Mouse (Mus musculus) natural killer cell, adult 2 months (primary cell): ENCODE data around the gene Ly6g6e.

Experiments used
- DNase-seq, 2 experiments: peaks; one replicate each; pipeline ENCODE4 v3.0.0; 2022; ENCODE audit warnings: low spot score in 2 of 2

Ly6g6e gene

DNA sequence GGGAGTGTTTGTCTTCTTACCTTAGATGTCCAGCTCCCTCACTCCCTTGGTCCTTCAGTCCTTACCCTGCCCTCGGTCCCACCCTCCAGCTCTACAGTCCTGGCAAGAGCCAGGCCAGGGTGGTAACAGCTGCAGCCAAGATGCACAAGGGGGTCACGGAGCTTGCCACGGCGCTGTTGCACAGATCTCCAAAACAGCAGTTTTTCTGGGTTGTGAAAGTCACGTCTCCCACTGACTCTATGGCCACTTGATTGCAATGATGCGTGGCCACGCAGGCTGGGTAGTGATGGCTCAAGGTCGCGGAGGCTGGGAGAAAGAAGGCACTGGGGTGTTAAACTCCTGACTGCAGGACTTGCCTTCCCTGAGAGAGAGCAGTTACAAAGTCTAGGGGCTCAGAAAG, 5.2 kb upstream of the Ly6g6e start:
- no peak for DNase-seq

DNA sequence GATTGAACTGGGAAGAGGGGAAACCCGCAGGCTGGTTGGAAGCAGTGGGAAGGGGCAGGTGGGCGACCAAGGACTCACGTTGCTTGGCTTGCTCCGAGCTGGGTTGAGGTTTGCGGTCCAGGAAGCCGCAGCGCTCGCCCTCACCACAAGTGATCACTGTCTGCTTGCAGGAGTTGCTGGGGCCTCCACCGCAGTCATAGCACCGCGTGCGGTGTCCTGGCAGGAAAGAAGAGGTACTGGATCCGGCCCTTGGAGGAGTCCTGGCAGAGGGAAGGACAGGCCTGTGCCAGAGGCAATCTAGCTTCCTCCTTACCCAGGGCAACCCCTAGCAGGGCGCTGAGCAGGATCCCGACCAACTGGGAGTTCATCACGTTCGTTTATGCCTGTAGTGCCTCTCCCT, 2.6 kb upstream of the Ly6g6e start:
- no peak for DNase-seq

DNA sequence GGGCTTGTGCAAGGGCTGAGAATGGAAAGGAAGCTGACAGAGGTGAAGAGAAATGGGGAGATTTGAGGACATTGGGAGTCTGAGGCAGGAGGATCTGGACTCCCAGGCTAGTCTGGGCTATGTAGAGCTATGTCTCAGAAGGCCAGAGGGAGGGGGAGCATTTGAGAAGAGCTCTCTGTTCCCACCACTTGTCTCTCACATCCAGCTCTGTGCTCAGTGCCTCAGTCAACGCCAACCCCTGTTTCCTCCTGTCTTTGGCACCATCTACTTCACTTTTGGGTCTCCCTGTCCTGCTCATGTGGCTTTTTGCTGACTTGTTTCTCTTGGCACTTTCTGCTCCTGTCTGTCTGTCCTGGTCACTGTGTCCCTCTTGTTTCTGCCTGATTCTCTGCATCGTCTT, 583 bp downstream of the Ly6g6e start:
- no peak for DNase-seq

DNA sequence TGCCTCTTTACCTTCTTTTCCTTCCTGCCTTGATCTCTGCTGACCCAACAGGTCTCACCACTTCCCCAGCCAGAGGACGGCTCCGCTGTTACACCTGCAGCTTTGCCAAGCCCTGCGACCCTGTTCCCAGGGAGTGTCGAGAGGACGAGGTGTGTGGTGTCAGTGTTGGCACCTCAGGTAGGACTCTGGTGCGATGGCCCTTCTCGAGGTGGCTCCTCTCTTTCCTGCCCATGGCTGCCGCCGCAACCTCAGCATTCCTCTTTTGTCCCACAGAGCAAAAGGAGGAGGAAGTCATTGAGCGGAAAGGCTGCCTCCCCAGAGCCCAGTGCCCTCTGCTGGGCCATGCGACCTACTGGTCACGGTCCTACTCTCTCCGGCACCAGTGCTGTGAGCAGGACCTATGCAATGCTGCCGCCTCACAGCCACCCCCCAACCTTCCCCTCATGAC, 1.1 kb downstream of the Ly6g6e start, which contains the start of gene Ly6g6d:
Ly6g6d (minus strand) TSS at position 280 of the 448 bp plus-strand sequence.
- no peak for DNase-seq

DNA sequence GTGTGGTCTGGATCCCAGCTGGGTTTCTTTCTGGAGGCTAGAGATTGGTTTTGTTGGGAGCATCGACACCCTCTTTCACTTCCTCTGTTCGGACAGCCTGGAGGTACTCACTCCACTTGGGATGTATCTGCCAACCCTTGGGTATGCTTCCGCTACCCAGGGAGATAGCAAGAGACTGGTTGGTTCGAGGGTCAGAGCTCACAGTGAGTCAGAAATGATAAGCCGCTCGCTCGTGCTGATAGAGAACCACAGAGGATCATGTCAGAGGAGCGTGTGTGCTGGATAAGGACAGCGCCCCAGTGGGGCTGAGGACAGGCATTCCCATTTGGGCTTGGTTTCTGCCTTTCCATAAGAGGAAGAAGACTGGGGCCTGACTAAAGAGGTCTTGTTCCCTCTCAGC, 3.1 kb downstream of the Ly6g6e start:
- DNase-seq: no peak

DNA sequence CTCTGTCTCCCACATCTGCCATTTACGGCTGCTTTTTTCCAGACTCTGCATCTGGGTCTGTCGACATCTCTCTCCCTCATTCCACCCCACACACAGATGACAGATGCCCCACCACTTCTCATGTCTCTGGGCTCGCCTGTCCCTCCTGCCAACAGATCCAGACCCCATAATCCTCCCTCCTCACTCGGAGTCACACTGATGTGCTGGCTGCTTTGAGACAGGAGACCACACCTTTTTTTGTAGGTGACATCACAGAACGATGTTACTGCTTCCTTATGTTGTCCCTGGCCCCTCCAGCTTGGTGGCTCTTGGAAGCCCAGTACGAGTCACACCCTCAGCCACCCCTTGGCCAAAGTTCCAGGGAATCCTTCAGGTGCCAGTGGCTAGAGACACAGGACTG, 3.5 kb downstream of the Ly6g6e start:
- no peak for DNase-seq

DNA sequence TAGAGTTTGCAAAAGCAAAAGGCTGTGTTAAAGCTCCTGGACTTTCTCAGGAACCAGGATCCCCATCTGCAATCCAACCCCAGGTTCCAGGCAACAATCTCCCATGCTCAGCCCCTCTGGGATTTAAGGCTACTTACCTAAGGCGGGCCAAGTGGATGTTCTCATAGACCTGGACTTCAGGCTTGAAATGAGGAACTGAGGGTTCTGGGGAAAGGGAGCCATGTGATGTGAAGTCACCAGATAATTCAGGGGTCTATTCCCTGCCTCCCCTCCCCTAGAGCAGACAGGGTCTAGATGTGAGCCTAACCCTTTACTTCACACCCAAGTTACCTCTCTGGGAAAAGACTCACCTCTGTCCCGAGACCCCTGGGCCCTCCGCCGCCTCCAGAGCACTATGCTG, 4.0 kb downstream of the Ly6g6e start:
- DNase-seq: no peak

DNA sequence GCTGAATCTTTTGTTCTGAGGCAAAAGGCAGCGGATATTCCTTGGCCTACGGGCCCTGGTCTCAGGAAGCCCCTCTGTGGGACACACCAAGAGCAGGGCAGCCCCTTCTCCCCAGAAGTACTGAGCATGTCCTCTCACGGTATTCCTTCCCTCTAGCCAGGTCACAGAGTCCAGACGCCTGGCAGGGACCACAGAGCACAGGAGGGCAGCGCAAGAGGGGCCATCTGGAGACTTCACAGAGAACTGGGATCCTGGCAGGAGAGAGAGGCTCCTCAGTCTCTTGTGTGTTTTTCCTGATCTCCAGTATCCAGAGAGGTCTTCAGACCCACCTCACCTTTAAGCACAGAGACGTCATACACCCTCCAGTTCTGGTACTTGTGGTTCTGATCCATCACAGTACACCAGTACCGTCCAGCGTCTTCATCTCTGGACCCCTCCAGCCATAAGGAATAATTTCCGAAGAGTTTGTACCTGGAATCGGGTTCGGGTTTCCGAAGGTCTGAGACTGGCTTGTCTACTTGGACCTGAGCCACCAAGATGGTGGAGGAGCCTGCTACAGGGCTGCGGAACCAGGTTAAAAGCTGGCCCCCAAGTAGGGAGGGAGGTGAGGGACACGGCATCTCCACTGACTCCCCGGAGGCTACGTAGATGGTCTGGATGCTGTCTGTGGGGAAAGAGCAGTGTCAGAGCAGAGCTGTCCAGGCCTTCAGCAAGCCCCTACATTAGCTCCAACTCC, 6.3 kb downstream of the Ly6g6e start:
- no peak for DNase-seq

DNA sequence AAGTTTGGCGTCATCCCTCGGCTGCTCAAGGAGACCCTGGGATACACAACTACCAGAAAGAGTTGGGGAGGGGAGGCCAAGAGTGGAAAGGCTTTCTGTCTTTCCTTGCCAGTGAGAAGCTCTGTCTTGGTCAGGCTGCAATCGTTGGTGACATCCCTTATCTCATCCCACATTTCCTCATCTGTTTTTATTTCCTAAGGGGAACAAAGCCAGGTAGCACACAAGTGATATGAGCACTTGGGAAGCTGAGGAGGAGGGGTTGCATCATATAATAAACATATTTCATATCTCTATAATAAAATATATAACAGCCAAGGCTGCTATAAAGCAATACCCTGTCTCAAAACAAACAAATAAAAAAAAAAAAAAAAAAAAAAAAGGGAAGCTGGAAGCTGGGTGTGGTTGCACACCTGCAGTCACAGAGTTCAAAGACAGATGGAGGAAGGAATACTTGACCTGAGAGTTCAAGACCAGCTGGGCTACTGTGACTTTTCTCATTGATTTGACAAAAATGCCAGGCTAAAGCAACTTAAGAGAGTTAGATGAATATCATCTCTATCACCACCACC, 7.3 kb downstream of the Ly6g6e start:
- DNase-seq: no peak

DNA sequence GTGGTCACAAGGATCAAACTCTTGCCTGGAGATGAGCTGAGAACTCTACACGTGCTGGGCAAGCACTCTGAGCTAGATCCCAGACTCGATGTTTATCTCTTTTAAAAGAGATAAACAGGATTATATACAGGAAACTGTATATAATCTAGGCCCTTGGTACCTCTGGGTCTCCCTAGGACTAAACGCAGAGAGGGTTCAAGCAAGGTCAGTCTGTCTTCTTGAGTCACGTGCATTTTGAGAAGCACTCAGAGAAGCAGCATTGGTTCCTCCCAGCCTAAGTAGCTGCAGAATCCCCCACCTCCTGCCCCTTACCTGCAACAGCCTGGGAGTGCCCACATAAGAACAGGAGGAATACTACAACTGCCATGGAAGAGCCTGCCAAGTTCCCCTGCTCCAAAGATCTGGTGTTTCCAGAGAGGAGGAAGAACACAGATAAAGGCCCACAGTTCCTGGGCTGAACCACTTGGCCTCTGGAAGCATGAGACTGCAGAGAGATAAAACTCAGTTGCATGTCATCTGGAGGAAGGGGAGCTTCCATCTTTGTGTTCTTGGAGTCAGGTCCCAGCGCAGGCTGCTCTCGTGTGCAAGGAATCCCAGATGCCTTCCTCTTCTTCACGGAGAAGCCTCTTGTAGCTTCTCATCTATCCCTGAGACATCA, 8.6 kb downstream of the Ly6g6e start, which contains the start of gene Ly6g6f:
Ly6g6f (minus strand) TSS at position 403 of the 658 bp plus-strand sequence.
- no peak for DNase-seq

DNA sequence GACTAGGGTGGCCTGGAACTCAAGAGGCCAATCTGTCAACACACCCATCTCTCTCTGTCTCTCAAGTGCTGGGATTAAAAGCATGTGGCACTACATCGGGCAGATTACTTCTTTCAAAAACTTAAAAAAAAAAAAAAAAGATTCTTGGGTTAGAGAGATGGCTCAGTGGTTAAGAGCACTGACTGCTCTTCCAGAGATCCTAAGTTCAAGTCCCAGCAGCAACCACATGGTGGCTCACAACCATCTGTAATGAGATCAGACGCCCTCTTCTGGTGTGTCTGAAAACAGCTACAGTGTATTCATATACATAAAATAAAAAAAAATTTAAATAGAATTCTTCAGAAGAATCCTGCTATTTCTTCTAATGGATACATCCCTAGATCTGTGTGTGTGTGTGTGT, 11.4 kb downstream of the Ly6g6e start:
- no peak for DNase-seq

DNA sequence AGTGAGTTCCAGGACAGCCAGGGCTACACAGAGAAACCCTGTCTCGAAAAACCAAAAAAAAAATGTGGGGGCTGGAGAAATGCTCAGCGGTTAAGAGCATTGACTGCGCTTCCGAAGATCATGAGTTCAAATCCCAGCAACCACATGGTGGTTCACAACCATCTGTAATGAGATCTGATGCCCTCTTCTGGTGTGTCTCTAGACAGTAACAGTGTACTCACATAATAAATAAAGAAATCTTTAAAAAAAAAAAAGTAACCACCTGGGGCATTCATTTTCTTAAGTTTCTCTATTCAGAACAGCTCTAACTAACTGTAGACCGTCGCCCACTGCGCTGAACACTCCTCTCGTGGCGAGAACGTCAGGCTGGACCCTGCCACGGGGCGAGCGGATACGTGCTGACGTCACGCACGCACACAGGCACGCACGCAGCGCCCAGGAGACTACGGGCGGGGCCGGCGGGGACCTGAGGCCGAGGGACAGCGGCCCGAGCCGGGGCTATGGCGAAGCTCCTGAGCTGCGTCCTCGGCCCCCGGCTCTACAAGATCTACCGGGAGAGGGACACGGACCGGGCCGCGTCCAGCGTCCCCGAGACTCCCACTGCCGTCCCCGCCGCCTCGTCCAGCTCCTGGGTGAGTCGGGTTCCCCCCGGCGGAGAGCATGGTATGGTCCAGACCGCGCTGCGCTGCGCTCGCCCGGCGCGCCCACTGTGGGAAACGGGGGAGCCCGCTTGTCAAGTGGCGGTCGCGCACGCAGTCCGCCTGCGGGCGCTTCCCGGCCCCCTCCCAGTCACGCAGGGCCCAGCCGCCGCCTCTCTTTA, 12.3 kb downstream of the Ly6g6e start, which contains the start of gene Abhd16a:
Abhd16a (plus strand) TSS at position 439 of the 820 bp plus-strand sequence.
- peak; percentile 92 to 94 for DNase-seq

DNA sequence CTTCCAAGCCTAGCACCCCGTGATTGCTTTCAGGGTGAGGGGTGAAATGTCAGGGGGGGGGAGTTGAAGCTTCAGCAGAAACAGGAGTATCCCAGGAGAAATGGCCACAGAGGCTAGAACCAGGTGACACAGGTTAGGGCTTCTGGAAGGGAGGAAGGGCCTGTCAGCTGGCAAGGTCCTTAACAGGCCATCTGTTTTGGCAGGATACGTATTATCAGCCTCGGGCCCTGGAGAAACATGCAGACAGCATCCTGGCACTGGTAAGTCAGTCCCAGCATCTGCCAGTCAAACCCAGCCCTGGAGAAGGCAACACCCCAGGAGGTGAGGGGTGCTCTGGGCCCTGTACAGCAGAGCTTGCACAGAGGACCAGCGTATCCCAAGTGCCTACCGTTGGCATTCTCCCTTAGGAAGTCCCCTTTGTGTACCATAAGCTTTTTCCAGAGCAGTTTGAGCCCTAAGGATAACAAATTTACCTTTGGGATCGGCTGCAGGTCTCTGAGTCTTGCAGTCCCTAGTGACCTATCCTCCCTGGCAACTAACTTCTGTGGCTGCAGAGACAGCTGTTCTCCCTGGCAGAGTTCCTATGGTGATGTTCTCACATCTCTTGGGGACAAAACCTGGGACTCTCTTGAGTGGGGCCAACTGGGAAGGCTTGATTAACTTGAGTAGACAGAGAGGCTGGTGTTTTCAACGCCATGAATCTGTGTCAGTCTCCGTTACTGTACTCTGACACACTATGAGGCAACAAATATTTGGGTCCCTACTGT, 13.6 kb downstream of the Ly6g6e start:
- no peak for DNase-seq

DNA sequence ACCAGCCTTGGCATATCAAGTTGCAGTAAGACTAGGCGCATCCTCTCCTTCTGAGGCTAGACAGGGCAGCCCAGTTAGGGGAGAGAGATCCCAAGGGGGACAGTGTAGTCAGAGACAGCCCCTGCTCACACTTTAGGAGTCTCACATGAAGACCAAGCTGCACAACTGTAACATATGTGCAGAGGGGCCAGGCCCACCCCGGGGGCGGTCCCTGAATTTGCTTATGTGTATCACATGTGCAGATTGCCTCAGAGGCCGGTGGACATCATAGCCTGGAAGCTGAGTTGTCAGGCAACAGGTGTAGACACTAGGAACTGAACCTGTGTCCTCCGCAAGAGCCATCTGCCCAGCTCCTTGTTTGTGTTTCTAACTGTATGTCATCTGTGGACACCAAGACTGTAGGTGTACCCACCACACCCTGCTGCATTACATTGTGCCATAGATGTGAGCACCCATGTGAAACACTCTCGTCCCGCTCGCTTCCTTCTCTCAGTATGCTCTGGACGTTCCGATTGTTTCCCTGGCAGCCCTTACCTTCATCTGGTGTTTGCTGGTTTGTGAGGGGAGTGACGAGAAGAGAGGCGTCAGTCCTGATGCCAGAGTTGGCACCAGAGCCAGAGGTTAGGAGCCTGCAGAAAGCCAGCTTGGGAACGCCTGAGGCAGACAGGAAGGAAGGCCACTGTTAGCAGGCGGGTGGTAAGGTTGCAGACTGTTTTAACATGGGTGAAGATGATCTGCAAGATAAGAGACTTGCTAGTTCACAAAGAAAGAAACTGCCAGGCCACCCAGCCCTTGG, 15.9 kb downstream of the Ly6g6e start:
- DNase-seq: no peak

DNA sequence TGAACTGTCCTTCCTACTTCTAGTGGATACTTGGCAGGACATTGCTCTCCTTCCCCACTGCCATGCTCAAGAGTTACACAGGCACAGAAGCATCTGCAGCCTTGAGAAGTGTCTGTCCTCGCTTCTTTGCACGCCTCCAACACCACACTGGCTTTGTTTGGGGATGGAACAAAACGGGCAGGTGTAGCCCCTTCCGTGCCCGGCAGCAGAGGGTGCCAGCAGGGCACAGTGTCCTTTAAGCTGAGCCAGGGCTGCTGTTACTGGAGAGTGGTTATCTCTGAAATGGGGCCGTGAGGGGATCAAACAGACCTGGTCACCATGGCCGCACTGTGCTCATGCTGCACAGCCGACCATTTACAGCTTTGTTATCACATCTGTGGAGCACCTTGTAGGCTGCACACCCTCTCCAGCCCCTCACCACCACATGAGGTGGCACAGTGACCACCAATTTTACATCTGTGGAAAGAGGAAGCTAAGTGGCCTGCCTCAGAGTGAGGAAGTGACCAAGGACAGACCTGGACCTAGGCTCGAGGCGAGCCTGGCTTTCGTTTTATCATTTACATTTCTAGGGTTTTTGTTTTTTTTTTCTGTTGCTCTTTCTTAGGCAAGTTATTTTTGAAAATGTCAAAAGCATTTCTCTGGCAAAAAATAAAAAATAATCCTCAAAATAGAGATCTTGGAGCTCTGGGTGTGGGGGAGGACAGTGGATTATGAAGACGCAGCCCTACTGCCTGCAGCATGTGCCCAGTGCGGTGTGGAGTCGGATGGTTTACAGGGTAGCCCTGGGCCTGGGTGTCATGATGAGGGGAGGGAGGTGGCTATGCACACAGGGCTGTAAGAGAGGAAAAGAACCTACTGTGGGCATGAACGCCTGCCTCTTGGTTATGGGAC, 18.0 kb downstream of the Ly6g6e start:
- no peak for DNase-seq

DNA sequence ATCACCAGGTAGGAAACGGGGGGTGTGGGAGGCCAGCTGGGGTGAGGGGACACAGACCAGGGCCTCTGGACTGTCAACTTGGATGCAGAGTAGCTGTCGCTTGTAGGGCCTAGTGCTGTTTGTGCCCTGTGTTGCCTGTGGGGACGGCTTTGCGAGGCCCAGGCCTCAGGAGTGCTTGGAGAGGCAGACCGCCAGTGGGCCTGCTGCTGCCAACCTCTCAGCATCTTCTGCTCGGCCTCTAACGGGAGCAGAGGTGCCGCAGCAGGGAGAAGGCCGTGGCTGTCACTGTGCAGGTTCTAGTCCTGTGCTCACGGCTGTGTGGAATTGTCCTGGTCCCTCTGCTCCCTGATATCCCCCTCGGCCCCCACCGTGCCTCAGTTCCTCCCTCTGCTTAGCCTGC, 19.9 kb downstream of the Ly6g6e start:
- no peak for DNase-seq

DNA sequence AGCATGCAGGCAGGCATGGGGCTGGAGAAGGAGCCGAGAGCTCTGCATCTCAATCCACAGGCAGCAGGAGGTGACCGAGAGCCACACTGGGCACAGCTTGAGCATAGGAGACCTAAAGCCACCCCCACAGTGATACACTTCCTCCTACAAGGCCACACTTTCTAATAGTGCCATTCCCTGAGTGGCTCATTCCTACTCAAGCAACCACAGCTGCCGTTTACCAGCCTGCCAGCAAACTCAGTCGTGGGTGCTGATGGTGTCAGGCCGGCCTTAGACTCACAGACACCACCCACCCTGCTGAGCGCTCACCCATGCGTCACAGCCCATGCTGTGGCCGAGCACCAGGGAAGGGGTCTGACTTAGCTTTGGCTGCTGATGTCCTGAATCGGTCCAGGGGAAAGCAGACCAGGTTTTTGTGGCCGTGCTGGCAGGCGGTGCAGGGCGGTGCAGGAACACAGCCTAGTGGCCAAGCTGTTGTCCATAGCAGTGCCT, 20.5 kb downstream of the Ly6g6e start:
- DNase-seq: no peak

DNA sequence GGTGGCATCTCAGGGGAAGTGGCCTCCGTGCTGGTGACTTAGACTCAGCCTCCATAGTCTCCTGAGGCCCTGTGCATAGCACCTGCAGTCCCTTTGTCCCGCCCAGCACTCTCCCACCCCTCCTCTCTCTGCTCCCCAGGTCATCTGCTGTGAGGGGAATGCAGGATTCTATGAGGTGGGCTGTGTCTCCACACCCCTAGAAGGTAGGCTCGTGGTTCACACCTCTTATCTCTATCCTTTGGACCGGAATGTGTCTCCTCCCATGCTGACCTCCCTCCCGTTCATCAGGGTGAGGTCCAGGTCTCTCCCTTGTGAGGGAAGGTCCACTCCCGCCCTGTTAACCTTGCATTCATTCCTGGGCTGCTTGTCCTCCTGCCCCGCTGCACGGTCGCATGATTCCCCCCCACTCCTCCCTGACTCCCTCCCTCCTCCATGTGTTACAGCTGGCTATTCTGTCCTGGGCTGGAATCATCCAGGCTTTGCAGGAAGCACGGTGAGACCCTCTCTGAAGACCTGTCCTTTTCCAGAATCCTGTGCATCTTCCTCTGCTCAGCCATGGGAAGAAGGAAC, 23.6 kb downstream of the Ly6g6e start:
- DNase-seq: no peak

DNA sequence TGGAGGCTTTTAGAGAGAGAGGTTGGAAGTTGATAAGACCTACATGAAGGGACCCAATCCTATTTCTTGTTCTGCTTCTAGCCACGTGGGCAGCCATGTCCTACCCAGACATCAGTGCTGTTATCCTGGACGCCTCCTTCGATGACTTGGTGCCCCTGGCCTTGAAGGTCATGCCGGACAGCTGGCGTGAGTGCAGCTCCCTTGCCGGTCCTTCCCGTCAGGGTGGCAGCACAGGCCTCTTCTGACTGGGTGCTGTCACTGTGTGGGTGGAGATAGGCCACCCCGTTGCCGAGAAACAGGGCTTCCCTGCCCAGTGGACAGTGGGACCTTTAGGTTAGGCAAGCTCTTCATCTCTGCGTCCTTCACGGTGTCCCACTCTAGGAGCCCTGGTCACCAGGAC, 24.5 kb downstream of the Ly6g6e start:
- no peak for DNase-seq
